Mouse (Mus musculus) right cerebral cortex, postnatal 25 days (tissue): ENCODE results near the gene Lamb2.

ENCODE experiments used
- DNase-seq: peaks from one replicate; pipeline ENCODE4 v3.0.0; 2022

Lamb2 gene

DNA sequence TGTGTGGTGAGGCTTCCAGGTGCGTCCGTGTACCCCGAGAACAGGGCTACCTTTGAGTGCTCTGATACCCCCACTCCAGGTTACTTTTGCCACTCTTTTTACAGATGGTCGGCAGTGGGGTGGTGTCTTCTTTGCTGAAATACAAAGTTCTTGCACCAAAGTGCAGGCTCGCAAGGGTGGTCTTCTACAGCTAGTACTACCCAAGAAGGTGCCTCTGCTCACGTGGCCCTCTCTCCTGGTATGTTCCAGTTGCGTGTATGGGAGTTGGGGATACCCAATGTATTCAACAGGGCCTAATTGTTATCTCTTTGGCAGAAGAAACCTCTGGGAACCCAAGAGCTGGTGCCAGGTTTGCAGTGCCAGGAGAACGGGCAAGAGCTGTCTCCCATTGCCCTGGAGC, 13.7 kb downstream of the Lamb2 start:
- no peak for DNase-seq

DNA sequence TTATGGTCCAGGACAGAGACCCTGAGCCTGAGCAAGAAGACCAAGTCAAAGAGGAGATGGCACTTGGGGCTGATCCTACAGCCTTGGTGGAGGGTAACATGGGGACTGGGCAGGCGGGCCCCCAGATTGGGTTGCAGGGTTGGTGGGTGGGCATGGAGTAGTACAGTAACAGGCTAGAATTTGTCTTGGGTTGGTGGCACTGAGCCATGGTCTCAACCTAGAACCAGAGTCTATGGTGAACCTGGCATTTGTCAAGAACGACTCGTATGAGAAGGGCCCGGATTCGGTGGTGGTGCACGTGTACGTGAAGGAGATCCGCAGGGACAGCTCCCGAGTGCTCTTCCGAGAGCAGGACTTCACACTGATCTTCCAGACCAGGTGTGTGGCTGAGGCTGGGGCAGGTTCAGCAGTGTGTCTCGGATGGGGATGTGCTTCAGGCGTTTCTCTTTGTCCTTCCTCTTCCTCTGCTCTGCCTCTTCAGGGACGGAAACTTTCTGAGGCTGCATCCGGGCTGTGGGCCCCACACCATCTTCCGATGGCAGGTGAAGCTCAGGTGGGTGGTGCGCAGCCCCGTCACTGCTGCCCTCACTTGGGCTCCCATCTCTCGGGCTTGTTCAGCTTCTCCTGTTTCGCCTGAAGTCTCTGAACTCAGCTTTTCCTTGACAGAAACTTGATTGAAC, 14.8 kb downstream of the Lamb2 start:
- DNase-seq, result no peak

DNA sequence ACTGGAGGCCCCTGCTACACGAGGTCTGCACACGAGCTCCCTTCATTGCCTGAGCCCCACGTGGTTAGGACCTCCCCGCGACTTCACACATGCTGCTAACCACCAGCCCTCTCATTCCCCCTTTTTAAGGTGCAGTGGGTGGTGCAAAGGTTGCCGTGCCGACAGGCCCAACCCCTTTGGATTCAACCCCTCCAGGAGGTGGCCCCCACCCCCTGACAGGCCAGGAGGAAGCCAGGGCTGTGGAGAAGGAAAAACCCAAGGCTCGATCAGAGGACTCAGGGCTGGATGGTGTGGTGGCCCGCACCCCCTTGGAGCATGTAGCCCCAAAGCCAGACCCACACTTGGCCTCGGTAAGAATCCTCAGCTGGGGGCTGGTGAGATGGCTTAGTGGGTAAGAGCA, 15.4 kb downstream of the Lamb2 start:
- DNase-seq, result no peak

DNA sequence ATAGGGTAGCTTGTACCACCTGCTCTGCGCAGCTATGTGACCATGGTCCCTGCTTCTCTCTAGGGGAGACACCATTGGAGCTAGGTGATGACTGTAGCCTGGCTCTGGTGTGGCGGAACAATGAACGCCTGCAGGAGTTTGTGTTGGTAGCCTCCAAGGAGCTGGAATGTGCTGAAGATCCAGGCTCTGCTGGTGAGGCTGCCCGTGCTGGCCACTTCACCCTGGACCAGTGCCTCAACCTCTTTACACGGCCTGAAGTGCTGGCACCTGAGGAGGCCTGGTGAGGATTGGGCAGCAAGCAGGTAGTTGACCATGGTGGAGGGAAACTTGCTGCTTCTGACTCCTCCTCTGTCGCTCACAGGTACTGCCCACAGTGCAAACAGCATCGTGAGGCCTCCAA, 19.7 kb downstream of the Lamb2 start:
- DNase-seq, result no peak

DNA sequence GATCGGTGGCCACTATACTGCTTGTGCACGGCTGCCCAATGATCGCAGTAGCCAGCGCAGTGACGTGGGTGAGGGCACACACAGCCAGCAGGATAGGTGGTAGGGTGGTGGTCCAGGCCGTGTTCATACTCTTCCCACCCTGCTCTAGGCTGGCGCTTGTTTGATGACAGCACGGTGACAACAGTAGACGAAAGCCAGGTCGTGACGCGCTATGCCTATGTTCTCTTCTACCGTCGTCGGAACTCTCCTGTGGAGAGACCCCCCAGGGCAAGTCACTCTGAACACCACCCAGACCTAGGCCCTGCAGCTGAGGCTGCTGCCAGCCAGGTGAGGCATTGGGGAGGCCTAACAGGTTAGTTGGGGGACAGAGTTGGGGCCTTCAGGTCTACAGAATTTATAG, 20.4 kb downstream of the Lamb2 start:
- no peak for DNase-seq

DNA sequence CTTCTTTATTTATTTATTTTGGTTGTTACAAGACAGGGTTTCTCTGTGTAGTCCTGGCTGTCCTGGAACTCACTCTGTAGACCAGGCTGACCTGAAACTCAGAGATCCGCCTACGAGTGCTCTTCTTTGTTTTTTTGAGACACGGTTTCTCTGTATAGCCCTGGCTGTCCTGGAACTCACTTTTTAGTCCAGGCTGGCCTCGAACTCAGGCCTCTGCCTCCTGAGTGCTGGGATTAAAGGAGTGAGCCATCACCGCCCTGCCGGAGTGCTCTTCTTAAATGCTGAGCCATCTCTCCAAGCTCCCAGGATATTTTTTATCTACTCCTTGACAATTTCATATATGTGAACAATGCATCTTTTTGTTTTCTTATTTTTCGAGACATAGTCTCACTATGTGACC, 27.4 kb downstream of the Lamb2 start:
- no peak for DNase-seq

DNA sequence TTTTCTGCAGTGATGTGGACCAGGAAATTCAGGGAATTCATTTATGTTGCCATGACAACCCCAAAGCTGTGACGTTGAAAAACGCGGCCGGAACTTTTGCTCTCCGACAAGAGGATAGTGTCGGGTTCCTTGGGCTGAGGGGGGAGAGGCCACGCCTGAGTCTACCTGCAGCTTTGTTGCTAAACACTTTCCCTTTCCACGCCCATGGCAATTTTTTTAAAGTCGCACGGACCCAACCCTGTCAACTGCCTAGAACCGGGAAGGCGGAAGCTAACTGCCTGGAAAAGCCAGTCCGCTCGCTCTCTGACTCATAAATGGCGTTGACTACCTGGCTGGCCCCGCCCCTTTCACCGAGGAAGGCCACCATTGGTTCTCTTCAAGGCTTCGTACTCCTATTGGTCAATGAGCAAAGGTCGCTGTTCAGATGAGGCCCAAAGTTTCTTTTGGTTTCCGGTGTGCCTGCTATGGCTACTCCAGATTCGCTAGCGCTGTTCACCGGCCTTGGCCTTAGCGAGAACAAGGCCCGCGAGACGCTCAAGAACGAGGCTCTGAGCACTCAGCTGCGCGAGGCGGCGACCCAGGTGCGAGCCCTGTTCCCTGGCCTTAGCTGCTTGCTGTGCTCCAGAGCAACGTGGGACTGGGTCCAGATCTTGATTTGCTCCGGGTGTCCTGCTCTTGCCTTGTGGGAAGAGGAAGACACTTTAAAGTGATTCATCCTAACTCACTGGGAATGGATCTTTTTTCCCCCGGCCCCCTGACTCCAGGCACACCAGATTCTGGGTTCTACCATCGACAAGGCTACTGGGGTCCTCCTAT, 28.3 kb downstream of the Lamb2 start, which contains the start of gene Qars:
Gene Qars (plus strand): TSS at position 88 of the 816 bp plus-strand sequence.
- DNase-seq, result peak; percentile 91

DNA sequence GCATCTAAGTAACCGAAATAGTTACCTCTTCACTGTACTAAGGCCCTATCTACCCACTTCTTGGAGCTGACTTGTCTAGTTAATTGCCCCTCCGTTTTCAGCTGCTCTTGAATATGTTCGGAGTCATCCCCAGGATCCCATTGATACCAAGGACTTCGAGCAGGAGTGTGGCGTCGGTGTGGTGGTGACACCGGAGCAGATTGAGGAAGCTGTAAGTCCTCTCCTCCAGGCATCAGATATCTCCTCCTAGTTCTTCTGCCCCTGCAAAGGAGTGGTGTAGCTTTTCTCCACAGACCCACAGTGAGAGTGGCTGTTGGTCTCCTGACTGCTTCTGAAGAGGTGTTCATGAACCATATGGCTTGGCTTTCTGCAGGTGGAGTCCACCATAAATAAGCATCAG, 29.2 kb downstream of the Lamb2 start:
- no peak for DNase-seq

DNA sequence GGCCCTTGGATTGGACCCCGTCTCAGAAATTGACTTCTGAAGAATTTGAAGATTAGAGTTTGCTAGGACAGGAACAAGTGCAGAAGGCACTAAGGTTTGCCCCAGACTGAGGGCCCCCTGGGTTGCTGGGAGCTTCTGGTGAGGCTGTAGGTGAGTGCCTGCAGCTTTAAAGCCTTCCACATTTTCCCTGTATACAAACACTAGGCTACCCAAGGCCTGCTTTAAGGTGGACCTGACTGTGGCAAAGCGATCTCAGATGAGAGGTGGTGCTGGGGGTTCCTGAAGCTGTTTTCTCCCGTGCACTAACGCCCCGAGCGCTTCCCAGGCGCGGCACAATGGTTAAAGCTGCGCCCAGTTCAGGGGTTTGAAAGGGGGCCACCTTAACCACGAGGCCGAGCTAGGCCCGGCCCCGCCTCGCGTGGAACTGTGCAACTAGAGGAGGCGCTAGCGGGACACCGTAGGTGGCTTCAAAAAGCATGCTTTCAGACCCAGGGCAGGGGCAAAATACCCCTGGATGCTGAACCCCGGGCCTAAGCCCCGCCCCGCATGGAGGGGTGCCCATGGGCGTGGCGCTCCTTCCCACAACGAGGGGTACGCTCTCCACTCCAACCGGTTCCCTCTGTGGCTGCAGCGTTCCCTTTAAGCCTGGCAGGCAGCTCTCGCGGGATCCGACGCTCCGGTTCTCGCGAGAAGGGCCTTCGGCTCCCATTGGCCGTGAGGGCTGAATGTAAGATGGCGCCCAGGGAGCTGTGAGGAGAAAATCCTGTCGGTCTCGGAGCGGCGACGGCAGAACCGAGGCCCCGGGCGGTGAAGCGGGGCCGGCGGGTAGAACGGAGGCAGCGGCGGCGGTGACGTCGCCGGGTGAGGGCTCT, 37.1 kb downstream of the Lamb2 start, which contains the start of gene Qrich1:
Gene Qrich1 (plus strand): TSS at position 427 of the 872 bp plus-strand sequence.
- DNase-seq, result peak; percentile 95

DNA sequence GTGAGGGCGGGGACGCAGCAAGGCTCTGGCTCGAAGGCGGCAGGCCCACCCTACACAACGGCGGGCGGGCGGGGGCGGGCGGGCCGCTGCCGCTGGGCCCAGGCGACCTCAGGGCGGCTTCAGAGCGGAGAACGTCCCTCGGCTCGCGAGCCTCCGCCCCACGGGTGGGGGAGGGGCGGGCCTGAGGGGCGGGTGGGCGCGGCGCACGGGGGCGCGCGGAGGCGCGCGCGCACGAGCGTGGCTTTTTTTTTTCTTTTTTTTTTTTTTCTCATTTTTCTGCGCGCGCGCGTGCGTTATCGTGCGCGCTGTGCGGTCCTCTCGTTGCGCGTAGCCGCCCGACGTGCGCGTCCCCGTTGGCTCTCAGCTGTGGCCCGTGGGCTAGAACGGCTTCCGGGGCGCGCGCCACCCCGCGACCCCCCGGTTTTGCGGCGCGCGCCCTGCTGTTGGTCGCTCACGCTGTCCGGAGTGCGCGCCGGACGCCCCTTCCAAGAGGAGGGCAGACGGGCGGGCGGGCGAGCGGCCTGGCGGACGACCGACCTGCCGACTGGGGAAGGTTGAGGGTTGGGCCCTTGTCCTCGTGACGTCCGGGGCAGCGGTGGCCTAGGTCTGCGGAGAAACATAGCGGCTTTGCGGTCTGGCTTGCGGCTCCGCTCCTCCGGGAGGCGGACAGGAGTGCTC, 37.9 kb downstream of the Lamb2 start:
- peak; percentile 87 for DNase-seq

DNA sequence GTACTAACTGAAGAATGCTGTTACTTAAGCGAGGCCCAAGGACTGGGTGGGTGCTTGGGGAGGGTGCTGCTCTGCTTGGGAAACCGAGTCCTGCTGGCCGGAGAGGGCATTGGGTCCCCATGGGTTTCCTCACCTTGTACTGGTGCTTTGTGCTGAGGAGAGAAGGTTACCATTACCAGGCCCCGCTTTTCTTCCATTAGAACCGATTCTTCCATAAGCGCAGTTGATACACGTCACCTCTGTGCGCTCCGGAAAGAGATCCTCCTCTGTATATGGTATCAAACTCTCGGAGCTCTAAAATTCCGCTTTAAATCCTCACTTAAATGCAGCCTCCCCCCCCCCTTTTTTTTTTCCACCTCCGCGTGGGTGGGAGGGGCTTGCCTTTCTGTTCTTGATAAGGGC, 38.4 kb downstream of the Lamb2 start:
- peak; percentile 21 for DNase-seq

DNA sequence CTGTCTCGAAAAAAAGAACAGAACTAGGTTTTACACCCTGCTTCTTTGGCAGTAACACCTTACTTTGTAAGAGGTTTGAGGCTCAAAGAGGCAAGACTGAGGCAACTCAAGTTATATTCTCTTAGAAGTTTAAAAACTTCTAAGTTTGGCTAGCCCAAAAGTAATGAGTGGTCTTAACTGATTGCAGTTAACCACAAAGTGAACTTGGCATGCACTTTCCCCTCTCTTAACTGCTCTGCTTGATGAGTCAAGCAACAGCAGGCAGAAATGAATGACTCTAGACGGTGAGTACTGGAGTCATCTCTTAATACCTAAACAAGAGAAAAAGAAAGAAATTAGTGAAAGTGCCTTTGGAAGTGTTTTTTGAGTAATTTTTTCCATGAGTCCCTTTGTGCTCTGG, 42.1 kb downstream of the Lamb2 start:
- DNase-seq, result no peak

DNA sequence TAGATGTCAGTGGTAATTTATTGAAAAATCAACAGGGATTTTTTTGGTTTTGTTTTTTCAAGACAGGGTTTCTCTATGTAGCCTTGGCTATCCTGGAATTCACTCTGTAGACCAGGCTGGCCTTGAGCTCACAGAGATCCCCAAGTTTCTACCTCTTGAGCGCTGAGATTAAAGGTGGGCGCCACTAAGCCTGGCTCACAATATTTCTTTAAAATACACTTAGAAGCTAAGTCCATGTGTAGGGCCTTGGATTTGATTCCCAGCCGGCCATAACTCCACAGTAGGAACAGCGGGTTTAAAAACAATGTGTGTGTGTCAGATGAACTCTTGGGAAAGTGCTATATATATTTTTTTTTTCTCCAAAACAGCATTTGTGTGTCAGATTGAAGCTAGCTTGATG, 43.8 kb downstream of the Lamb2 start:
- DNase-seq, result no peak

DNA sequence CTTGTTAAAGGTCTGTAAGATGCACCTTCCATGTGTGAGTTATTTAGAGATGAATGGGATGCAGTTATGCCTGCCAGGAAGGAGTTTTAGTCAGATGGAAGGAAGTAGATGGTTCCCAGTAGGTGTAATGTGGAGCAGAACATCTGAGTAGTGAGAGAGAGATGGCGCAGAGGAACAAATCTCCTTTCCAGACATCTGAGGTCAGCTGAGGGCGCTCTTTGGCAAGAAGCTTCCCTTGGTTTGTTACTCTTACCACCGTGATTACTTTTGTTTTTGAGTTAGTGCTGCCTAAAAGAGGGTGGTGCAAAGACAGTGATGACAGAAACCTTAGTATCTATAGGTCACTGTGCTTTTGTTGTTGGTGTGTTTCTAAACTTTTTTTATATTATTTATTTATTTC, 45.9 kb downstream of the Lamb2 start:
- DNase-seq, result no peak

DNA sequence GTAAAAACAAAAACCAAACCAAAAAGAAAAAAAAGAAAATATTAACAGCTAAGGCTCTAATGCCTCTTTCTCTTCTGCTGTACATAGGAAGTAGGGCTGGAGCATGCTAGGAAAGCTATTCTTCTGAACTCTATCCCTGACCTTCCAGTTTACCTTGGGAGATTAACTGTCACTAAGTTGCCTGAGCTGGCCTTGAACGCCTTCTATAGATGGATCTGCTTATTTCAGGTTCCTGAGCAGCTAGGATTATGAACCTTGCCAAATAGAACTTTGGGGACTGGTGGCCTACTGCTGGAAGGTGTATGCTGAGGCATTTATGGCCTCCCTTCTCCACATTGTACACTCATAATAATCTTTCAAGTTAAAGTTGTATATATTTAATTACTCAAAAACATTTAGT, 51.4 kb downstream of the Lamb2 start:
- no peak for DNase-seq

DNA sequence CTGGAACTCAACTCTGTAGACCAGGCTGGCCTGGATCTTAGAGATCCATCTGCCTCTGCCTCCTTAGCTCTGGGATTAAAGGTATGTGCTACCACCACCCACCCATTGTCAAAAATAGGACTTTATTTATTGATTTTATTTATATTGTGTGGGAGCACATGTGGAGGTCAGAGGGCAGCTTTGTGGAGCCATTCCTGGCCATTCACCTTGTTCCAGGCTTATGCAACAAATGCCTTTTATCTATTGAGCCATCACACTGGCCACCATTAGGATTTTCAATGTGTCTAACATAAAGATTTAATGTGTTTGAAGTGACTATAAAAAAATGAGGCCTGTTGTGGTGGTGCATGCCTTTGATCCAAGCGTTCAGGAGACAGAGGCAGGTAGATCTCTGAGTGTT, 52.0 kb downstream of the Lamb2 start:
- DNase-seq, result no peak
